Mouse (Mus musculus): ENCODE measurements around the gene Edar. TPM values are rescaled to one million over a fixed set of nuclear protein-coding genes. Genes with fewer than 3 reads are reported as not detected.
A peak's percentile ranks its signal among the peaks of the same experiment; 100 is the strongest.
"Not testable (repeated sequence)": the region's sequence is repeated elsewhere in the genome, so short reads cannot be mapped to it uniquely, and the experiment has no call there.

Edar gene
- total RNA-seq (2015): not detected in 2 replicates
- total RNA-seq (2017): 0.04 TPM in 1 of 2 replicates, not detected in the other

DNA sequence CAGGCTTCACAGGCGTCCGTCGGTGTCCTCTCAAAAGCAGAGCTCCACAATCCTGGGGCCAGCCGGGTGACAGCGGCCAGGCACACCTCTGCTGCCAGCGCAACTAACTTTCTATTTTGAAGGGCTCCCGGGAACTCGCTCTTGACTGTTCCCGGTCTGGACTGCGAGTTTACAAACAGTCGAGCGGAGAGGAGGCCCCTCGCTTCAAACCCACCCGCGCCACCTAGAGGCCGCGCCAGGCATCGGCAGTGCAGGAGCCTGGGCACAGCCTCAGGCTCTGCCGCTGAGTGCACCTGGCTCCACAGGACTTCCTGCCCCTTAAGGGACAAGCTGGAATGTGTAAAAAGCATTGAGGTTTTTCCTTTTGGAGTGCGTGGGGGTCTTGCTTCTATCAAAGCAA is at the start of gene Edar:
Gene Edar, minus strand, starts transcription at position 122 of the 400 bp plus-strand sequence.
- peak; percentile 85 for ATAC-seq (ENCODE audit: poor library complexity, severe bottlenecking)

DNA sequence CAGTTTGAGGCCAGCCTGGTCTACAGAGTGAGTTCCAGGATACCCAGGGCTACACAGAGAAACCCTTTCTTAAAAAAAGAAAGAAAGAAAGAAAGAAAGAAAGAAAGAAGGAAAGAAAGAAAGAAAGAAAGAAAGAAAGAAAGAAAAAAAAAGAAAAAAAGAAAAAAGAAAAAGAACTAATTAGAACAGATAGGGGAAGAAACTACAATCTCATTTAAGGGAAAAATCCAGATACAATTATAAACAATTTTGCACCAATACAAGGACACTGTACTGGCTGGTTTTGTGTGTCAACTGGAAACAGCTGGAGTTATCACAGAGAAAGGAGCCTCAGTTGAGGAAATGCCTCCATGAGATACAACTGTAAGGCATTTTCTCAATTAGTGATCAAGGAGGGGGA is 42.7 kb upstream of the Edar start, which contains the start of gene Gm17542:
Gene Gm17542, minus strand, starts transcription at position 101 of the 400 bp plus-strand sequence.
- ATAC-seq (ENCODE audit: poor library complexity, severe bottlenecking): not testable (repeated sequence)

DNA sequence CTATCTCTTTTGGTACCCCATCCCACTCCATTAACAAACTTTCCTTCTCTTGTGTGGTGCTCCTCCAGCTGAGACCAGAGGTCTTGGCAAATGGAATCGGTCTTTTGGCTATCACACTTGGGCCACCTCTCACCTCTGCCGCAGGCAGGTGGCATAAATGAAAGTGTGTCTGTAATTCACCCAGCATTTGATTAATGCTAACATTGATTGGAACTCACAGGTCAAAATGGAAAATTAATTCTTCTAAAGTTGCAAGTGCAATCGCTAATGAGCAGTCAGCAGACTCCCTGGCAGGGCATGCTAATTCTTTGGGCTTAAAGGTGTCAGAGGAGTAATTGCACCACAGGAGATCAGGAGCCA is 39.3 kb upstream of the Edar start:
- ATAC-seq (ENCODE audit: poor library complexity, severe bottlenecking): no peak

DNA sequence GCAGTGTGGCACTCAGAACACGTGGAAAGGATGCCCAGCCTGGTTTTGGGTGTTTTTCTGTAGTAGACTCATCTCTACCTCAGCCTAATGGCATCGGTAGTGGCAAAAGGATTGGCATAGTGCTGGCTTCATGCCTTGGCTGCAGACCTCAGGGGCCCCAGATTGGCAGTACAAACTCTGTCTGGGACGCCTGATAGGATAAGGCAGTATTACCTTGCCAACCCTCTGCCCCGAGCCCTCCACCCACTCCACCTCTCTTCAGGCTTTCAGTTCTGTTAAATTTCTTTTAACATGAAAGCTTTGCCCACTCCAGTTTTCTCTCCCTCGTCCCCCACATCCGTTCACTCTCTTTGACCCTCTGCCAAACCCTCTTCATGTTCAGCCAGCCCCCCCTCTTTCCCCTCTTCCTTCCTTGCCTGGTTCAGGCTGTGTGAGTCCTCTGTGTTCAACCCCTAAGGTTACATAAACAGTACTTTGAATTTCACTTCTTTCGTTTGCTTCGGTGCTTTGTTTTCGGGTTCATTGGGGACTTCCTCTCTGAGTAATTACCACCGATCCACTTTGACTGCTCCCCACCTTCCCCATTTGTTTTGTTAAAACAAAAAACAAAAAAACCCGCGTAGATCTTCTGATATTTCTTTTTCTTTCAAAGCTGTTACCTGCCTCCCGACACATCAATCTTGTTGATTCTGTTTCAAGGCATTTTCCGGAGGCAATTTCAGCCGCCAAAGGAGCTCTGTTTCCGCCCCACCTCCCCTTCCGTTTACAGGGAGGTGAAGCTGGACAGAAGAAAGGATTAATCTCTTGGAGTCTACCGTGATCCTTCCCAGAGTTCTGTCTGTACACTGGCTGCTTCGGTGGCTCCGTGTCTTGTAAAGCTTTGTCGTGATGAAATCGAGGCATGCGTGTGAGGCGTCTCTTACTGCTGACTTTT is 38.7 kb upstream of the Edar start:
- peak; percentile 51 for ATAC-seq (ENCODE audit: poor library complexity, severe bottlenecking)

DNA sequence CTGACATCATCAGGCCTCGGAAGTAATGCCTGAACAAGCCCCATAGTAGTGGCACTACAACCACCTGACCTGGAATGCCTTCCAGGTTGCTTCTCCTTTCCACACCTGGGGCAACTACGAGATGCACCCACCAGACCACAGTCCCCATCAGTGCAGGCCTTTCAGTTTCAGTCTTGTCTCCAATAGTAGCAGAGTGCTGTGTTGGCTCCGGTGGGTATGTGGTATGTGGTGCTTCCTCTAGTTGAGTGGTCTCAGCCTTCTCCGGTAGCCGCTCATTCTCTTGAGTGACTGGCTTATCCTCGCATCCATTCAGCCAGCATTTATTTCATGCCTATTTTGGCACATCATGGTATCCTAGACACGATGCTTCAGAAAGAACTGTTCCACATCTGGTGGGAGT is 37.8 kb upstream of the Edar start:
- 0 out of 2 replicates have a peak, but pooled peaks have one; percentile 35 for ATAC-seq (ENCODE audit: poor library complexity, severe bottlenecking)

DNA sequence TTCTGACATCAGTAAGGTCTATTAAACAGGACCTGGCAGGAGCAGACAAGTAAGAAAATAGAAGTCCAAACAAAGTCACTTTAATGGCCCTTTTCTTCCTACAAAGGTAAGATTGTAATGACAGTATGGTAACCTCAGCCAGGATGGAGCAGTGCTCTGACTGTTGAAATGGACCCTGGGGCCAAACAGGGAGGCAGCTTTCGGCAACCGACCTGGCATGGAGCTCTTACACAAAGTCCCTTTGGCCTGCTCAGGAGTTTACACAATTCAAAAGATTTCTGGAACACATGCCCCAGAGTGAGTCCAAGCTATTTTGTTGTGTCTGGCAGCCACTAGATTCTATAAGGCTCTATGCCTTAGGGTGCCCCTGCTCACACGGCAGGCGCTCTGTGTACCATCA is 33.6 kb upstream of the Edar start:
- ATAC-seq (ENCODE audit: poor library complexity, severe bottlenecking): no peak

DNA sequence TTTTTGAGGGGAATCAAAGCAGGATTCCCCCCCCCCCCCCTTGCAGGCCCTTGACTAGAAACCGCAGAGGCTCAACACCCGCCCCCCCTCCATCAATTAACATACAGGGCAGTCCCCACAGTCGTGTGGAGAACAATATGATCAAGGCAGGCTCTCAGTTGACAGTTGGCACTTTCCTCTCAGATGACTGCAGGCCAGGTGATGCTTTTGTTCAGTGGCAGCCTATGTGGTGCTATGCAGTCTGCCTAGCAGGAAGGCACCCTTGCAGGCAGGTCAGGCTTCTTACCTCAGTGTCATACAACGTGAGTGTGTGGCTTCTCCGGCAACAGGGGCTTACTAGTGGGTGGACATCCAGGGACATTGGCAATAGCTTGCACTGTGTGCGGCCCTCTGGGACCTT is 25.1 kb upstream of the Edar start:
- no peak for ATAC-seq (ENCODE audit: poor library complexity, severe bottlenecking)

DNA sequence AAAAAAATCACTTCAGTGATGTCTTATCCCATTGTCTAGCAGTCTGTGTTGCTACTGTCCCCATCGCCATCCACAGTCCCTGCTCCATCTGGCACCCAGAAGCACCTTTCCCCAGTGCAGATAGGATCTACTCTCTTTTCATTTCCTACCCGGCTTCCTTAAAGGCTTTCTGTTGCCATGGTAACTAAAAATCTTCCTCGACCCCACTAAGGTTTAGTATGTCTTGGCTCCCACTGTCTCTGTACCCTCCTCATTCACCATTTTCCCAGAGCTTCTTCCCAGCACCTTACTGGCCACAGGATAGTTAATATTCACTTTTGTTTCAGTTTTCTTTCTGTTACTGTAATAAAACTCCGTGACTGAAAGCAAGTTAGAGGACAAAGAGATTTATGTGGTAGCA is 24.7 kb upstream of the Edar start:
- ATAC-seq (ENCODE audit: poor library complexity, severe bottlenecking): no peak

DNA sequence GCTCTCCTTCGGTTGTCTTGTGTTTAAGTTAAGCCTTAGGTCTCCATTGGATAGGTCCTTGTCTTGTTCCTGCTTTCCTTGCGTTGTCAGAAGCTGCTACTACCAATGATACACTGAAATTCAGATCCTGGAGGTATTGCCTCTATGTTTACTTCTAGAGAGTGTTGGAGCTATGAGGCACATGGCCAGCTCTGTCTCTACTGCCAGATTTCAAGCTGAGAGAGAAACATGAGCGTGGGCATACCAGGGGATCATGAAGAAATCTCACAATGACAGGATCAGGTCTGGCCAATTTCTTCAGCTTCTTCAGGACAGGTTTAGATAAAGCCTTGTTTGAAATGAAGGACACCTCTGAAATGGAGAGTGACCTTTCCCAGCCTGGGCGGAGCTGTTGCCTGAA is 23.5 kb upstream of the Edar start:
- ATAC-seq (ENCODE audit: poor library complexity, severe bottlenecking): no peak

DNA sequence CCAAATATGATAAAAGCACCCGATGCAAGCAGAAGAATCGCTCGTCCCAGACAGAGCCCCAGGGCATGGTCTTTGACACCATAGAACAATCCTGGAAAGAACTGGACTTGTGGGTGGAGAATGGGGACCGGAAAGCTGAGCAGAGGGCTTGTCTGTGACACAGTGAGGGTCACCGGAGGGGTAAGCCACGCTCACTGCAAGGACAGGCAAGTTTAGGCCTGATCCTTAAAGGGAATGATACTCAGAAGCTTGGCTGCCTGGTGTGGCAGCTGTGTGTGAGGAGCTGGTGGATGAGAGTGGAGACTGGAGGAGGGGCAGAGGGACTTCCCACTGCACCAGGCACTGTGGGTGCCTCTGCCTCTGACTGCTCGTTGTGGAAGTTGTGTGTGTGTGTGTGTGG is 15.6 kb upstream of the Edar start:
- no peak for ATAC-seq (ENCODE audit: poor library complexity, severe bottlenecking)

DNA sequence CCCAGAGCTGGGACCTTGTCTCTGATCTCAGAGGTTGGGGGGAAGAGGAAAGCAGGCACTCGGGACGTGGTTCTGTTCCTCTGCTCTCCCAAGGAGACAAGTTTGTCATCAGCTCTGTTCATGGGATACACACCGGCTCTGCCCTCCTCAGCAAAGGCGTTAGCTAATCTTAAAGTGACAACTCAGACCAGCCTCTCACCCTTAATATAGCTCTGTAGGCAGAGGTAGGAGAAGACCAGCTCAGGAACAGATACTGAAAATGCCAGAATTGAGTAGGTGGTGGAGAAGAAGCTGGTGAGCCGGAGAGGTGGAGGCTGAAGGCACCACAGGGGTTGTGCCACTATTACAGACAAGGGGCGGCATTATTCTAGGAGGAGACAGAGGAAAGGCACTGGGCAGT is 3.8 kb upstream of the Edar start:
- ATAC-seq (ENCODE audit: poor library complexity, severe bottlenecking): no peak

DNA sequence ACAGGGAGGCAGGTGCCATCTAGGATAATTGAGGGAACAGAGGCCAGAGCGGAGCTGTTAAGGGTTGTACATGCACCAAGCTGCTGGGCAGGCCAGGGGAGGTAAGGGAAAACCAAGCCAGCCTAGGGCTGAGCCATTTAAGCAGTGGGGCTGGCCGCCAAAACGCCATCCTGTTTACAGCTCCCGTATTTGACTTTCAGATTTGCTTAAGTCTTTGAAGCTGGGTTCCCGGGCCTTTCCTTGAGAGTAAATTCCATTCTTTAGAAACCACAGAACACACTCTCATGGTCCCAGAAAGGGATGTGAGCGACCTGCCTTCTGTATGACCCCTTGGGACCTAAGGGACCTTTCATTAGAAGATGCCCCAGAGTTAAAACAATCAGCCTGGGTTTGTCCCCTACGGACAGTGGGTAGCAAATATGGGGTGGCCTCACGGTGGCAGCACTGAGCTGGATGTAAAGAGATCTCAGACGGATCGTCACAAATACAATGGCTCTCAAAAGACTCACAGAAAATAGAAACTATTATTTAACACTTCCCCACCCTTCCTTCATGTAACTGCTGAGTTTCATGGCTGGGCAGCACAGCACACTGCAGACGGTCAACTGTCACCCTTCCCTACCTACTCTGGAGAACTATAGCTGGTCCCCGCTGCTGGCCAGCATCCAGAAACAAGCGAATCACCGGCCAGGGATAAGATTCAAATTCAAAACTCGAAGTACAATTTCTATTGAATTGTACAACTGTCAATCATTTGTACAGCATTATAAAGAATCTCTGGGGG is 2.0 kb downstream of the Edar start:
- peak; percentile 69 for ATAC-seq (ENCODE audit: poor library complexity, severe bottlenecking)

DNA sequence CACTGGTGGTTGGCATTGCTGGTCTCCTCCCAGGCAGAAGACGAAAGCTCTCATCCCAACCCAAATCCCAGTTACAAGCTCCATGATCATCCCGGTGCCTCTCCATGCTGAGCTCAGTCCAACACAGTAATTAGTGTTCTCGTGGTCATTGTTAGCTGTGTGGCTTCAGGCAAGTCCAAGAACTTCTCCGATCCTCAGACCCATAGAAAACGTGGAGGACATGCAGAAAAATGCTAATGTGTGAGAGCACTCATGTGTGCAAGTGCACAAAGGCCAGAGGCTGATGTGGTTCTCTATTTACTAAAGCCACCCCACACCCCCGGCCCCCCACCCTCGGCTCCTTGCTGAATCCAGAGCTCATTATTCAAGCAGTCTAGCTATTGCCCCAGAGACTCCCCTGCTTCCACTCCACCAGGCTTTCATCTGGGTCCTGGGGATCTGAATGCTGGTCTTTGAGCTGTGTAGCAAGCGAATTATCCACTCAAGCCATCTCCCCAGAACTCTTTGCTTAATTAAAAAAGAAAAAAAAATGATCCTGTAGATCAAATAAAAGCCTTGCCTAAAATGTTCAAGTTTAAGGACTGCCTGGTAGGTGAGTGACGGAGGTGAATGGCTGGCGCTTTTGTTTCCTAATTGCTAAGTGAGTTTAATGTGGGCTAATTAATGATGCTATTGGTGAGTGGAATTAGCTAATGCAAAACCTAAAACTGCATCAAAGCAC is 2.7 kb downstream of the Edar start:
- no peak for ATAC-seq (ENCODE audit: poor library complexity, severe bottlenecking)

DNA sequence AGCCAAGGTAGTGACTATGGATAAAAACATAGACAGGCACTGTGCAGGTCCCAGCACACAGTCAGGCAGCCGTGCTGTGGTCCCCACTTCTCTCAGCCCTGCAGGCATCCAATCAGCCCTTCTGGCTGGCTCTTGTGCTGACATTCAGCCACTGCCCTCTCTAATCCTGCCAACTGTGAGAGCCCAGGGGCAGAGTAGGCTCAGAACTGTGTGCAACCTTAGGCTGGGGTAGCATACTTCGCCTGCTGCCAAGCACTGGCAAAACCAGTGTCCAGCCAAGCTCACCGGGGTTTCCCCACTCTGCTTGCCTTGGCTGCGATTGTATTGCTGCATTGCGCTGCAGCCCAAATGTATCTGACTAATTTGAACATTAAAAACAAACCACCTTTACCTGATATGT is 11.6 kb downstream of the Edar start:
- ATAC-seq (ENCODE audit: poor library complexity, severe bottlenecking): no peak

DNA sequence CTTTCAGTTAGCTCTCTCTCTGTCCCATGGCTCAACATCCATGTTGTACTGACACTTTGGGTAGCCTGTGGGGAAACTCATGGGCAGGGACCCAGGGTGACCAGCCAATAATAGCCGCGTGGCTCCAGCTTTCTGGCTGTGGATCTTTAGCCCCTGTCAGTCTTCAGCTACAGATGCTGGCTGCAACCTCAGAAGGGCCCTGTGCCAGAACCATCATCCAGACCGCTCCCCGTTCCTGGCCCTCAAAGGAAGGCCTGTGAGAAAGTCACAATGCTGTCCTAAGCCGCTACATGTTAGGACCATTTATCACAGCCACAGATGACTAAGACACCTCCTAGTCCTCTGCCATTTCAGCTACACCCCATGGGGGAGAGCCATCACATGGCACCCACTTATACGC is 12.0 kb downstream of the Edar start:
- ATAC-seq (ENCODE audit: poor library complexity, severe bottlenecking): no peak

DNA sequence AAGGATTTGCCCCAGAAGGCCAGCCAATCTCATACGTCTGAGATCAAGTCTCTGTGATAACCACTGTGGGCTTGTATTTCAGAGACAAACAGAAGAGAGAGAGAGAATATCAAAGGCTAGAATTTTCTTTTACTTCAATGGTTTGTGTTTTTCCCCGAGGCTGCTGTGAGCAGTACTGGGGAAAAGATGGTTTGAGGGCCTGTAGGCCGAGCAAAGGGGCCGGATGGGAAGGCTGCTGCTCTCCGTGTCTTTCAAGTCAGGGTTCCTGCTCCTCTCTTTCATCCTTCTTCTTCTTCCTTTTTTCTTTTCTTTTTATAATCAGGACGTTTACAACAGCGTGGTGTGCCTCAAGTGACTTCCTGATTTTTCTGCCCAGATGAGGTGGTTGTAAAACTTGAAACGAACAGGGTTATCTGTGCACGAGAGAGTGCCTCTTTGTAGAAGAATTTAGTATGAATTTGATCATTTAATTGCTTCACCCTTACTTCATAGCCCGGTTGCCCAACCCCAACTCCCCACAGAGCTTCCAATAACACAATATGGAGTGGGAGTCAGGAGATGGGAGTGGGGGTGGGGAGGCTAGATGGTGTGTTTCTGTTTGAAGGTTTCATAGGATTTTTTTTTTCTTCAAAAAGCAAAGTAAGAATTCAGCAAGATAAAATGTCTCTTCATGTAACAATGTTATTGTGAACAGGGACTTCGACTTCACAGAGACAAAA is 16.0 kb downstream of the Edar start:
- ATAC-seq (ENCODE audit: poor library complexity, severe bottlenecking): no peak

DNA sequence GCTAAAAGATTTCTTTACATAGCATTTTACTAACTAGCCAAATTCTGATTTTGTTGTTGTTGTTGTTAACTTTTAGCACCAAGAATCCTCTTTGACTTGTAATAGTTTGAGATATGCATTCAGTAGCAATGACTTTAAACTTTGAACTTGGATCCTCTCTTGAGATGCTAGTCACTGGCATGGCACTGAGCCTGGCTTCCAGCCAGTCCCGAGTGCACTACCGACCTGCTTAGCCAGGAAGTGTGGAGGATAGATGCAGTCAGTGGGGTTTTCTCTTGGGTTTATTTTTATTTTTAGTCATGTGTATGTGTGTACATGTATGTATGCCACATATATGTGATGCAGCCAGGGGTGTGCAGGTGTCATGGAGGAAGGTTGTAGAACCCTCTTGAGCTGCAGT is 17.7 kb downstream of the Edar start:
- no peak for ATAC-seq (ENCODE audit: poor library complexity, severe bottlenecking)

DNA sequence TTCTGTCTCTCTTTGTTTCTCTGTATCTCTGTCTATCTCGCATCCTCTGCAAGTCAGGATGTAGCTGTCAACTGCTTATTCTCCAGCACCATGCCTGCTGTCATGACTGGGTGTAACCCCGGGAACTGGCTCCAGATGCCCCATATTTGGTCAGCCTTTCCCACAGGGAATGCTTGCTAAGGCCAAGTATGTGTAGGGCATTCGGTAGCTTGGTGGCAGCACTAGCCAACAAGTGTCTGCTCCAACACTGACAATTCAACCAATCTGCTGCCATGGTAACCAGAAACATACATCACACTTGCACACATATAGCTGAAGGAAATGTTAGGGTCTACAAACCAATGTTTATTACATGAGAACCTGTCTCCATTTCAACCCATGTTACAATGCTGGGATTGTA is 21.8 kb downstream of the Edar start:
- no peak for ATAC-seq (ENCODE audit: poor library complexity, severe bottlenecking)

DNA sequence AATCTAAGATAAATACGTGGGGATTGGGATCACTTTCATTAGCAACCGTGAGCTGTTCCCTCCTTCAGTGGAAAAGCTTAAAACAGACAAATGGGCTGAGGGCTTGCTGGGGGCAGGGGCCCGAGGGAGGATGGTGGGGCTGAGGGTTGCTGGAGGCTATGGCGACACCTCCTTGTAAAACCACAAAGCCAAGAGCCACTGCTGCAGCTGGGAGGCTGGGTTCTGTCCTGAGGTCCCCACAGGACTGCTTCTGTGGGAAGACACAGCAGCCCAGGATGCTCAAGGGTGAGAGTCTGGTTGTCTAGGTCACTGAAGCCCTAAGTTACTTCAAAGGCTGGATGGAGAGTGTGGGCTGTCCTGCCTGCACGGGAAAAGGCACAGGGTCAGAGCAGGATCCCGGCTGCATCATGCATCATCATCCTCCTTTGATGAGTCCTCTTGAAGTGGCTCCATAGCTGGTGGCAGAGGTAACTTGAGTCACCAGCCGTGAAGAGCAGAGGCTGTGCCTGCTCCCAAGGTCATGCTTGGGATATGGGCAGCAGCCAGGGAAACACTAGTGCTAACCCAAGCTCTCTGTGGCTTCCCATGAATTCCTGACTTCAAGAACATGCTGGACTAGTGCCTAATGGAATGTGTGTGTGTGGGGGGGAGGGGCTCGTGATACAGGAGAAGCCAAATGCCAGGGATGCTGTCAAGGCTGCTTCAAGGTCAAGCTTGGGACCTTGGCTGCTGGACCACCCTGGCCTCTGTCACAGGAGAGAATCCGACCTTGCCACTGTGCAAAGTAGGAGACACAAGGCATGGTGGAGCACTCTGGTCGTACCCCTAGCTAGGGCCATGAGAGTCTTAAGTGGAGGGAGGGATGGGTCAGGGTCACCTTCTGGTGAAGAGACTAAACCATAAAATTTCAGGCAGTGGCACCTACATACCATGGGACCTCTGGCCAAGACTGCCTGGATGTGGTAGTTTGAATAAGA is 22.7 kb downstream of the Edar start:
- no peak for ATAC-seq (ENCODE audit: poor library complexity, severe bottlenecking)

Data from megakaryocyte, adult 5-6 weeks (primary cell).